Mouse (Mus musculus) CH12.LX (cell line): ENCODE results near the gene Ric1. TPM values are rescaled to one million over a fixed set of nuclear protein-coding genes. Genes with fewer than 3 reads are reported as not detected.
A peak's percentile ranks its signal among the peaks of the same experiment; 100 is the strongest.

ENCODE experiments used
- DNase-seq: peaks from one replicate; pipeline ENCODE4 v3.0.0-alpha.2; 2013; ENCODE audit errors: extremely low read depth
- H3K27ac ChIP-seq: 2 replicates; pipeline ENCODE4 v1.5.1; 2012; ENCODE audit warnings: low read depth, mild to moderate bottlenecking, control low read depth, moderate library complexity; ENCODE audit not compliant: insufficient read depth
- H3K27me3 ChIP-seq: replicated peaks from 2 replicates; pipeline ENCODE3; 2012; ENCODE audit warnings: inconsistent platforms
- H3K36me3 ChIP-seq, 2 experiments: replicated peaks in 1 of 2; 2 replicates each; pipeline versions ENCODE3 to v1.6.1; 2012; ENCODE audit warnings: inconsistent platforms in 1 of 2, low read length in 1 of 2, mild to moderate bottlenecking in 1 of 2, mixed read lengths in 1 of 2, moderate library complexity in 1 of 2; ENCODE audit not compliant: control insufficient read depth in 1 of 2, insufficient read depth in 1 of 2
- H3K4me1 ChIP-seq, 2 experiments: 2 replicates each; pipeline ENCODE4 v1.6.1; 2012; ENCODE audit warnings: inconsistent platforms in 1 of 2, moderate library complexity in 1 of 2; ENCODE audit not compliant: insufficient read depth in 2 of 2, control insufficient read depth in 1 of 2
- H3K4me2 ChIP-seq: 2 replicates; pipeline ENCODE4 v1.6.1; 2012; ENCODE audit warnings: low read depth, mild to moderate bottlenecking, control low read depth; ENCODE audit not compliant: poor library complexity, insufficient read depth, severe bottlenecking
- H3K4me3 ChIP-seq, 3 experiments: fragments of 150-350 bp in 1 of 3; sonication (generic) in 1 of 3; replicated peaks in 1 of 3; 2 replicates each; pipeline versions ENCODE3 to v1.5.1; 2011 to 2012; ENCODE audit warnings: low read depth in 2 of 3, low read length in 2 of 3, mild to moderate bottlenecking in 2 of 3, moderate library complexity in 2 of 3, control low read depth in 1 of 3, improper control_type of control experiment in 1 of 3, inconsistent platforms in 1 of 3, mixed read lengths in 1 of 3; ENCODE audit not compliant: poor library complexity in 1 of 3
- H3K79me2 ChIP-seq: replicated peaks from 2 replicates; pipeline ENCODE4 v1.6.1; 2012; ENCODE audit warnings: mild to moderate bottlenecking, moderate library complexity; ENCODE audit not compliant: control insufficient read depth, poor library complexity, insufficient read depth, severe bottlenecking; ENCODE audit errors: extremely low read depth
- H3K9ac ChIP-seq: 2 replicates; pipeline ENCODE4 v1.6.1; 2012; ENCODE audit warnings: low read depth, mild to moderate bottlenecking, control low read depth, moderate library complexity; ENCODE audit not compliant: insufficient read depth
- H3K9me3 ChIP-seq: replicated peaks from 2 replicates; pipeline ENCODE3; 2012; ENCODE audit warnings: low read length, inconsistent platforms, mixed read lengths
- HCFC1 ChIP-seq: IDR thresholded peaks from 2 replicates; pipeline ENCODE4 v1.6.1; 2012; ENCODE audit warnings: low read depth, mild to moderate bottlenecking, inconsistent platforms, low read length, improper control_type of control experiment
- MAFK ChIP-seq: IDR thresholded peaks from 2 replicates; pipeline ENCODE4 v1.6.1; 2011; ENCODE audit warnings: low read length, improper control_type of control experiment; ENCODE audit not compliant: insufficient replicate concordance
- MXI1 ChIP-seq: IDR thresholded peaks from 2 replicates; pipeline ENCODE4 v1.6.1; 2011; ENCODE audit warnings: mild to moderate bottlenecking, low read depth, low read length, improper control_type of control experiment
- TBP ChIP-seq: conservative IDR thresholded peaks from 2 replicates; pipeline ENCODE4 v1.6.1; 2011; ENCODE audit warnings: low read depth, low read length, improper control_type of control experiment
- TCF12 ChIP-seq: IDR thresholded peaks from 2 replicates; pipeline ENCODE4 v1.6.1; 2014; ENCODE audit warnings: low read depth, mild to moderate bottlenecking, inconsistent platforms, low read length, improper control_type of control experiment
- UBTF ChIP-seq: IDR thresholded peaks from 2 replicates; pipeline ENCODE4 v1.6.1; 2012; ENCODE audit warnings: low read depth, mild to moderate bottlenecking, inconsistent platforms, low read length, improper control_type of control experiment, moderate library complexity
- dilution Hi-C: fragments of 300-500 bp; cut with MboI; formaldehyde crosslinking; loops from 2 replicates; pipeline ENCODE4 v1.14.3; 2020; ENCODE audit warnings: low sequenced_read_pairs; ENCODE audit not compliant: extremely low pct_unique_long_range_greater_than_20kb, extremely low pct_ligation_motif_present
- in situ Hi-C: fragments of 300-500 bp; cut with MboI; formaldehyde crosslinking; loops from 3 replicates; pipeline ENCODE4 v1.14.3; 2019; ENCODE audit warnings: low sequenced_read_pairs, low pct_ligation_motif_present, low pct_unique_long_range_greater_than_20kb, mixed read lengths
- polyA plus RNA-seq: library from polyadenylated mRNA; unstranded; fragments of >175 nt; gene quantifications from 2 replicates; pipeline ENCODE4 v1.2.1, GENCODE M21; 2012; ENCODE audit warnings: low read depth; ENCODE audit not compliant: insufficient read length
- total RNA-seq, 2 experiments: library from RNA; depleted of rRNA; stranded (reverse); fragments of 300-350 nt in 1 of 2; fragments of >200 nt in 1 of 2; gene quantifications; 2 replicates each; pipeline ENCODE4 v1.2.3; 2012 to 2014

The Ric1 gene
- total and polyA plus RNA-seq, 3 experiments, result 11.2 to 17.9 (median 16.3) TPM

DNA sequence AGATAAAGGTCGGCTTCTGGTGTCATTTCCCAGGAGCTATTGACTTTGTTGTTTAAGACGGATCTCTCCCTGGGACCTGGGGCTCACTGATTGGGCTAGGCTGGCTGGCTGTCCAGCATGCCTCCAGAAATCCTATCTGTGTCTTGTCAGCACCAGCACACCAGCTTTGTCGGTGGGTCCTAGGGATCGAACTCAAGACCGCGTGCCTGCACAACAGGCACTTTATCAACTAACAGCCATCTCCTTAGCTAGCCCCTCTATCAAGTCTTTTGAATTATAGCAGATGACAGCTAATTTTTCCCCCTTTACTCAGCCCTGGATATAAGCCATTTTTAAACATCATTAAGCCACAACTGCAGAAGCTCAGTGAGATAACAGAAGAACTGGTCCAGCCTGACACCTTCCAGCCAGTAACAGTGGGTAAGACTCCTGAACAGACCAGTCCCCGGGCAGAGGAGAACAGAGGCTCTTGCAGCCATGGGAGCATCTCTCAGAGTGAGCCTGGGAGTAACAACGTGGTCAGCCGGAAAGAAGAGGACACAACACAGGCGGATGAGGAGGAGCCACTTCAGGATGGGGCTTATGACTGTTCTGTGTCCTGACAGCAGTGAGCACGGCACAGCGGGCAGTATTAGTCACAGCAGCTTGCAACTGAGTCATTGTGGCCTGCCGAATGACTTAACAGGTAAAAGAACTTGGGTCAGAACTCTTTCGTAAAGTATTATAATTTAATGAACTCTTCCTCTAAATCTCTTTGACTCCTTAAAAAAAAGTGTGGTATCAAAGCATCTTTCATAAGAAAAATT is 81.7 kb downstream of the Ric1 start:
- H3K36me3 ChIP-seq, result peaks cover 29 to 76% of the 10 kb centered on the region in 2 experiments
- H3K79me2 ChIP-seq, result no peaks in the 10 kb centered on the region
- H3K27ac ChIP-seq, result no peak overlapping the region
- TF ChIP-seq TBP (no peak), MXI1 (no peak)
- TF ChIP-seq, all 38 proteins: peak for 0
- Histone ChIP-seq H3K9ac (no peak overlapping the region), H3K4me2 (no peak overlapping the region), H3K27me3 (no peaks in the 10 kb centered on the region), H3K4me3 (no peak overlapping the region), H3K9me3 (no peaks in the 10 kb centered on the region), H3K4me1 (no peaks in the 10 kb centered on the region)
- dilution Hi-C loops, result no loop called here
- peak; percentile 6 for DNase-seq
- in situ Hi-C loops, result no loop called here

DNA sequence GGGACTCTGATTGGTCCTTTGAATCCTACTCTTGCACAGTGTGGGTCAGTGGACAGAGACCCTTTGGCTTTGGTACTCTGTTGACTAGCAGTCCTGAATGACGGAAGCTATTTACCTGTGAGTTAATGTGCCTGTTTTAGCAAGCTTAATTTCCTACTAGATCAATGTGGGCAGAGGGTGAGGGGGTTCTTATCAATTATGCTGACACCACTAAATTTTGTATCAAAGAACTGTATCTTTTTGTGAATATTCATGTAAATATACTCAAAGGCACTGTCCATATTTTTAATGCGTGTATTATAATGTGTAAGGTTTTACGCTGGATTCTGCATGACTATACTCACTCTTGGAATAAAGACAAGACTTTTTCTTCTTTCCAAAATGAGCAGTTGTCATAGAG is 82.6 kb downstream of the Ric1 start:
- in situ Hi-C loops, result no loop called here
- Histone ChIP-seq H3K9ac (no peak overlapping the region), H3K79me2 (no peaks in the 10 kb centered on the region), H3K36me3 (peaks cover 24 to 69% of the 10 kb centered on the region in 2 experiments)
- DNase-seq, result no peak
- 0 out of 2 replicates have a peak, but pooled peaks have one; percentile 58 for TF ChIP-seq MAFK
- no peak for TF ChIP-seq TCF12
- TF ChIP-seq, all 38 proteins: peak for 1
- Histone ChIP-seq H3K27ac (no peak overlapping the region), H3K9me3 (no peaks in the 10 kb centered on the region), H3K4me3 (no peak overlapping the region), H3K4me1 (peaks cover 0 to 3% of the 10 kb centered on the region in 2 experiments; a peak in 2 of 4 replicates), H3K27me3 (no peaks in the 10 kb centered on the region), H3K4me2 (no peak overlapping the region)
- dilution Hi-C loops, result no loop called here

DNA sequence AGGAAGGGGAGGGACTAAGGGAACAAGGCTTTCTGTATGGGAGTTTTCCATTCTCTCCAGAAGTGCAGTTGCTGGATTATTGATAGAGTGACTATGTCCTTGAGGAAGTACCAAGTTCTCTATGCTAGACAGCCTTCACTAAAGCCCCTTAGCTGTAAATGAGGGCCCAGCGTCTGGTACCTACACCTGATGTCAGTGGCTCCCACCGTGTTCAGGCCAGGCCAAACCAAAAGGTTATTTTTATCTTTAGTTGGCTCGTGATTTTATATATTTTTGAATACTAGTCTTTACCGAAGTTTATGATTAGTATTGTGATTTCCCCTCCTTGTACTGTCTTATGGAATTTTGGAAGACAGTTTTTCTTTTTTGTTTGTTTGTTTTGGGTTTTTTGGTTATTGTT is 85.4 kb downstream of the Ric1 start:
- H3K79me2 ChIP-seq, result no peaks in the 10 kb centered on the region
- dilution Hi-C loops (no loop called here), in situ Hi-C loops (no loop called here)

More for the DNA sequence above, 85.4 kb downstream of the Ric1 start:
- H3K36me3 ChIP-seq, result peaks cover 32 to 70% of the 10 kb centered on the region in 2 experiments
- H3K4me1 ChIP-seq, result peaks cover 0 to 12% of the 10 kb centered on the region in 2 experiments; a peak in 2 of 4 replicates
- TF ChIP-seq UBTF (no peak), HCFC1 (no peak)
- no peak overlapping the region for H3K4me3 ChIP-seq
- H3K4me2 ChIP-seq, result no peak overlapping the region
- no peaks in the 10 kb centered on the region for H3K27me3 ChIP-seq
- no peak for DNase-seq
- H3K27ac ChIP-seq, result no peak overlapping the region
- no peak overlapping the region for H3K9ac ChIP-seq
- H3K9me3 ChIP-seq, result no peaks in the 10 kb centered on the region
